In the genomic region with DNA sequence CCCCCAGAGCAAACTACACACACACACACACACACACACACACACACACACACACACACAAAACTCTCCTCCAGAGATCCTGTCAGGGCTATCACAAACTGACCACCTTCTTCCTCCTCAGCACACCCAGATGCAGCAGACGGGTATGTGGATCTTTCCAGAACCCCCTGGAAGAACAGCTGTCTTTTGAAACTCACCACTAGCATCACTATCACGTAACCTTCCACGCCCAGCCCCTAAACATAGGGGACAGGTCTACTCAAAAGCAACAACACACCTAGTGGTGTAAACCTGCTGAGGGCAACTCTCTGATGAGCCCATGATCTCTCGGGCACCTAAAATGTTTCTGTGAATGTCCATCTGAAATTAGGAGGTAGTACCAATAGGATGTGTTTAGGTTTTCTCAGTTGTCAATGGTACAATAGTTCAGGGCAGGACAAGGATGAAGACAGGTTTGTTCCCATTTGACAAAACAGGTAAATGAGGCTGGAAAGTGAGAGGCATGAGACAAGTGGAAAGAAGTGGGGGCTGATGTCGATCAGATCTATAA, we compare ENCODE assay signal across 9 mouse cellular contexts. TPM values are rescaled to one million over a fixed set of nuclear protein-coding genes. Genes with fewer than 3 reads are reported as not detected.
DNase-seq lines count a peak whose midpoint lies in the region; ATAC-seq and TF ChIP-seq lines count a peak whose summit lies in the region.
"Had no signal": no experiment of that assay in that cellular context is flagged by ENCODE, and none has a peak within 500 bp of the region (broad histone marks: within the 10 kb centered on the region; RNA-seq: fewer than 3 reads in every experiment).

No protein-coding gene starts in this region.

- H3K9me3 ChIP-seq in heart, embryonic 16.5 days (replicated peaks; ENCODE audit: control insufficient read depth, low read length): no peaks in the 10 kb centered on the region
- no peaks in the 10 kb centered on the region for H3K9me3 ChIP-seq in ES-Bruce4 (replicated peaks; ENCODE audit: control insufficient read depth, insufficient read depth, low read length, poor library complexity, severe bottlenecking)
- no peaks in the 10 kb centered on the region for H3K9me3 ChIP-seq in forebrain, embryonic 16.5 days (ENCODE audit: control insufficient read depth, low read length)
- H3K9me3 ChIP-seq in liver, embryonic 16.5 days (replicated peaks; ENCODE audit: control insufficient read depth, low read length): no peaks in the 10 kb centered on the region

- intact Hi-C loops in heart, postnatal 14 days (cut with DNase I): no loop called here

- no peaks in the 10 kb centered on the region for H3K36me3 ChIP-seq in heart, embryonic 16.5 days (ENCODE audit: control insufficient read depth, insufficient read depth)
- H3K36me3 ChIP-seq in ES-Bruce4 (ENCODE audit: control insufficient read depth, insufficient read depth, low read length, poor library complexity, severe bottlenecking): no peaks in the 10 kb centered on the region; the same call in 1 of the 2 replicates
- H3K36me3 ChIP-seq in forebrain, embryonic 16.5 days (ENCODE audit: control insufficient read depth, insufficient read depth): no peaks in the 10 kb centered on the region
- H3K36me3 ChIP-seq in liver, embryonic 16.5 days (ENCODE audit: control insufficient read depth, insufficient read depth): no peaks in the 10 kb centered on the region

- H3K27me3 ChIP-seq in heart, embryonic 16.5 days (ENCODE audit: control insufficient read depth, insufficient read depth, low read length): no peaks in the 10 kb centered on the region
- no peaks in the 10 kb centered on the region for H3K27me3 ChIP-seq in ES-Bruce4 (ENCODE audit: control insufficient read depth, insufficient read depth, low read length, poor library complexity, severe bottlenecking)
- no peaks in the 10 kb centered on the region for H3K27me3 ChIP-seq in forebrain, embryonic 16.5 days (replicated peaks; ENCODE audit: control insufficient read depth, insufficient read depth, low read length)
- no peaks in the 10 kb centered on the region for H3K27me3 ChIP-seq in liver, embryonic 16.5 days (ENCODE audit: control insufficient read depth, insufficient read depth, low read depth, low read length)

- H3K27ac ChIP-seq in heart, embryonic 16.5 days (ENCODE audit: low read length): no peak overlapping the region
- H3K27ac ChIP-seq in ES-Bruce4 (ENCODE audit: insufficient read depth, low read length): peak overlapping the region; percentile 83
- no peak overlapping the region for H3K27ac ChIP-seq in forebrain, embryonic 16.5 days (ENCODE audit: low read length)
- H3K27ac ChIP-seq in liver, embryonic 16.5 days (ENCODE audit: low read length): no peak overlapping the region

- ATAC-seq in heart, embryonic 16.5 days (replicated peaks; ENCODE audit: extremely low read depth, insufficient read depth, low FRiP score): no peak
- no peak for ATAC-seq in forebrain, embryonic 16.5 days
- ATAC-seq in liver, embryonic 16.5 days (ENCODE audit: low read depth): no peak
- ATAC-seq: inflammation-experienced regulatory T-cells, adult 6 months had no signal

- 71% methylated on average over 5 of the region's 5 CpGs for WGBS in heart, embryonic 16.5 days
- WGBS in forebrain, embryonic 16.5 days: 49% methylated on average over 5 of the region's 5 CpGs
- 29% methylated on average over 5 of the region's 5 CpGs for WGBS in liver, embryonic 16.5 days (ENCODE audit: insufficient replicate concordance)

- peak overlapping the region; percentile 64 for H3K4me3 ChIP-seq in heart, embryonic 16.5 days (ENCODE audit: low read length)
- peak overlapping the region; percentile 98 for H3K4me3 ChIP-seq in ES-Bruce4 (ENCODE audit: low read depth, low read length)
- H3K4me3 ChIP-seq in forebrain, embryonic 16.5 days (replicated peaks; ENCODE audit: low read length): no peak overlapping the region; the same call in 1 of the 2 replicates
- H3K4me3 ChIP-seq in liver, embryonic 16.5 days (ENCODE audit: low read depth, low read length): peak overlapping the region; percentile 79

- H3K4me1 ChIP-seq in heart, embryonic 16.5 days (ENCODE audit: control insufficient read depth, insufficient read depth, low read length): peaks cover 4% of the 10 kb centered on the region
- H3K4me1 ChIP-seq in ES-Bruce4 (ENCODE audit: control insufficient read depth, insufficient read depth, low read length): peaks cover 3% of the 10 kb centered on the region
- H3K4me1 ChIP-seq in forebrain, embryonic 16.5 days (replicated peaks; ENCODE audit: control insufficient read depth, insufficient read depth, low read length): peaks cover 21% of the 10 kb centered on the region
- H3K4me1 ChIP-seq in liver, embryonic 16.5 days (ENCODE audit: control insufficient read depth, low read depth, low read length): peaks cover 34% of the 10 kb centered on the region

- DNase-seq in heart, postnatal 14 days: no peak
- no peak for DNase-seq in right cerebral cortex, postnatal 36 days (ENCODE audit: low spot score in 2 of 2)
- DNase-seq in thymus, postnatal 36 days: no peak
- DNase-seq in thymus, adult 18-20 months: no peak

- H3K4me2 ChIP-seq in heart, embryonic 16.5 days (ENCODE audit: low read depth, low read length): peak overlapping the region; percentile 79
- peak overlapping the region; percentile 80 for H3K4me2 ChIP-seq in forebrain, embryonic 16.5 days (ENCODE audit: low read length)
- H3K4me2 ChIP-seq in liver, embryonic 16.5 days (ENCODE audit: low read depth, low read length): peak overlapping the region; percentile 90

- no peak for TF ChIP-seq EP300 in ES-Bruce4 (IDR thresholded peaks at IDR 0.05; ENCODE audit: insufficient read depth, low read depth, low read length)

- no peak for TF ChIP-seq POLR2A in ES-Bruce4 (IDR thresholded peaks at IDR 0.05; ENCODE audit: insufficient read depth, low read length)

- TF ChIP-seq CTCF in ES-Bruce4 (IDR thresholded peaks at IDR 0.05; ENCODE audit: low read depth, low read length): no peak

- H3K9ac ChIP-seq in heart, embryonic 16.5 days (ENCODE audit: low read length): no peak overlapping the region
- peak overlapping the region; percentile 78 for H3K9ac ChIP-seq in ES-Bruce4 (ENCODE audit: low read depth, poor library complexity, severe bottlenecking)
- no peak overlapping the region for H3K9ac ChIP-seq in forebrain, embryonic 16.5 days (replicated peaks; ENCODE audit: low read depth, low read length)
- H3K9ac ChIP-seq in liver, embryonic 16.5 days (ENCODE audit: low read depth, low read length): peak overlapping the region; percentile 75

RNA-seq across cellular contexts. Expression of gene Kcnk5, which starts 1.8 kb away (rescaled TPM):
- polyA plus RNA-seq in heart, embryonic 16.5 days (2015; fragmentation: Nextera tagmentation; extraction: Ambion mirVana): 3.9 and 4.1 TPM in 2 replicates
- total RNA-seq in heart, postnatal 14 days (2021): under 1 TPM; 0.88 to 0.98 TPM
- polyA plus RNA-seq in ES-Bruce4 (2011; ENCODE audit: insufficient read depth, insufficient read length, low read depth, missing spikeins): 15.8 and 21.5 TPM in 2 replicates
- 2.5 TPM in 2 replicates for polyA plus RNA-seq in forebrain, embryonic 16.5 days (2015; fragmentation: Nextera tagmentation; extraction: Ambion mirVana)
- 4.7 and 5.1 TPM in 2 replicates for polyA plus RNA-seq in liver, embryonic 16.5 days (2015; fragmentation: Nextera tagmentation; extraction: Ambion mirVana)

RNA-seq across cellular contexts. Expression of gene Saysd1, which starts 41.5 kb away (rescaled TPM):
- 9.1 and 9.3 TPM in 2 replicates for polyA plus RNA-seq in heart, embryonic 16.5 days (2015; fragmentation: Nextera tagmentation; extraction: Ambion mirVana)
- total RNA-seq in heart, postnatal 14 days (2021): 1 to 10 TPM; 2.3 to 2.5 TPM
- 3.5 and 5.8 TPM in 2 replicates for polyA plus RNA-seq in ES-Bruce4 (2011; ENCODE audit: insufficient read depth, insufficient read length, low read depth, missing spikeins)
- polyA plus RNA-seq in forebrain, embryonic 16.5 days (2015; fragmentation: Nextera tagmentation; extraction: Ambion mirVana): 14.3 and 15.3 TPM in 2 replicates
- polyA plus RNA-seq in liver, embryonic 16.5 days (2015; fragmentation: Nextera tagmentation; extraction: Ambion mirVana): 4.0 and 4.4 TPM in 2 replicates

Comparison
In these comparisons a context has a peak if more than half of its experiments do, and no peak if none do; other contexts are left out.
1. H3K9ac ChIP-seq: peak in ES-Bruce4 (single experiment) and liver, embryonic 16.5 days (single experiment); none in heart, embryonic 16.5 days (single experiment) and forebrain, embryonic 16.5 days (single experiment).
2. Peak in every context shown above with its lines, with median percentiles within 50 percentile points of each other: H3K4me2 ChIP-seq.